Mouse (Mus musculus) intestine, postnatal 0 days (tissue): ENCODE measurements around the gene Itpr1. TPM values are rescaled to one million over a fixed set of nuclear protein-coding genes. Genes with fewer than 3 reads are reported as not detected.

ENCODE experiments used
- ATAC-seq: fragments of 200-750 bp; cut with Nextera tagmentation; 2 replicates; pipeline ENCODE4 v1.8.0; 2017; ENCODE audit warnings: mild to moderate bottlenecking, moderate TSS enrichment, moderate library complexity
- H3K27ac ChIP-seq: fragments of 300-500 bp; sonication (generic); 2 replicates; pipeline ENCODE4 v1.5.1; 2014; ENCODE audit warnings: mild to moderate bottlenecking, low read depth, low read length, moderate library complexity
- H3K27me3 ChIP-seq: fragments of 300-500 bp; sonication (generic); replicated peaks from 2 replicates; pipeline ENCODE4 v1.6.1; 2014; ENCODE audit warnings: low read length, mixed read lengths; ENCODE audit not compliant: control insufficient read depth, insufficient read depth
- H3K36me3 ChIP-seq: fragments of 300-500 bp; sonication (generic); 2 replicates; pipeline ENCODE4 v1.6.1; 2014; ENCODE audit warnings: mild to moderate bottlenecking, moderate library complexity; ENCODE audit not compliant: control insufficient read depth, insufficient read depth
- H3K4me1 ChIP-seq: fragments of 300-500 bp; sonication (generic); replicated peaks from 2 replicates; pipeline ENCODE4 v1.6.1; 2014; ENCODE audit warnings: antibody characterized with exemption, low read length, mixed read lengths; ENCODE audit not compliant: control insufficient read depth, insufficient read depth
- H3K4me2 ChIP-seq: fragments of 300-500 bp; sonication (generic); replicated peaks from 2 replicates; pipeline ENCODE4 v1.6.1; 2014; ENCODE audit warnings: low read depth, mild to moderate bottlenecking, moderate library complexity
- H3K4me3 ChIP-seq: fragments of 300-500 bp; sonication (generic); 2 replicates; pipeline ENCODE4 v1.5.1; 2014; ENCODE audit warnings: low read depth, low read length
- H3K9ac ChIP-seq: fragments of 300-500 bp; sonication (generic); 2 replicates; pipeline ENCODE4 v1.6.1; 2014; ENCODE audit warnings: mild to moderate bottlenecking, low read depth, low read length
- H3K9me3 ChIP-seq: fragments of 300-500 bp; sonication (generic); 2 replicates; pipeline ENCODE4 v1.6.1; 2016; ENCODE audit warnings: mixed run types; ENCODE audit not compliant: control insufficient read depth
- CTCF ChIP-seq: sonication (generic); IDR thresholded peaks from 2 replicates; pipeline ENCODE4 v1.5.1; 2016; ENCODE audit warnings: low read depth, mild to moderate bottlenecking, control low read depth, antibody characterized with exemption, moderate library complexity
- WGBS: fragments of 180-500 bp; shearing (Covaris S2); extraction: QIAGEN DNeasy Blood & Tissue Kit; methylation state at CpG from one replicate; pipeline ENCODE4 v1.1.7; 2014; 5-methylcytosine and 5-hydroxymethylcytosine counted together
- polyA plus RNA-seq: library from polyadenylated mRNA; unstranded; fragments of >200 nt; fragmentation: Nextera tagmentation; extraction: Ambion mirVana; gene quantifications from 2 replicates; pipeline ENCODE4 v1.2.1, GENCODE M21; 2015

The Itpr1 gene
- polyA plus RNA-seq, 1 experiment from 2014 or later, result 6.4 TPM

DNA sequence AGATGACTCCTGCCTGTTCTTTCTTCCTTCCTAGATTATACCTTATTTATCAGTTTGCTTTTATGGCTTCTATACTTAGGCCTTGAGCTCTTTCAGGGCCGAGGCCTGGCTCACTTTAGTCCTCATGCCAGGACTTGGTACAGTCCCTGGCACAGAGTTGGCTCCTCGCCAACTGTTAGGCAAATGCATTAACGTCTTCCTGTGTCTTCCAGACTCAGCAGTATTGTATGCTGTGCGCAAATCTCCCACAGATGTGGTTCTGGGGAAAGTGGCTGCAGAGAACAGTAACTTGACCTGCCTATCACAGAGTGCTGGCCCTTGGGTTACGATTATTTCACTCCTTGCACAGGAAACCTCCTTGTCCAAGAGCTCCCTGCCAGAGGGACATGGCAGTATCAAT lies 27.9 kb downstream of the Itpr1 start:
- Histone ChIP-seq H3K27me3 (no peaks in the 10 kb centered on the region), H3K9ac (no peak overlapping the region), H3K4me1 (no peaks in the 10 kb centered on the region), H3K27ac (no peak overlapping the region), H3K9me3 (no peaks in the 10 kb centered on the region), H3K4me2 (no peak overlapping the region), H3K36me3 (no peaks in the 10 kb centered on the region), H3K4me3 (no peak overlapping the region)
- TF ChIP-seq CTCF, result no peak
- no peak for ATAC-seq
- WGBS, result 55% methylated on average over 5 of the region's 5 CpGs

DNA sequence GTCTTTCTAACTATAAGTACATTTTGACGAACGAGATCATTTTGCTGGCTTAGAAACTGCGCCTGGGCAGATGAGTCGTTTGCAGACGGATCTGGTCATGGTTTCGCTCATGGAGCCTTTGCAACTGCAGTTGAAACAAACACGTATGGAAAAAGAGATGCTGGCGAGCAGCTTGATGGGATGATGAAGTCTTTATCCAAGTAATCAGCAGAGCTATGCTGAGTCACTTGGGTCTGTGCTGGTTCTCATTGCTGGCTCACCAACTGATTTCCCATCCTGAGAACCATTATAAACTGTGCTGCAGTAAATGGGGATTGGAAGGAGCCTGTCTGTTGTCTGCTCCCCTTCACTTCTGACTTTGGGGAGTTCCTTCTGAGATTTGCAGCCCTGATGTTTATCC lies 31.7 kb downstream of the Itpr1 start:
- Histone ChIP-seq H3K4me3 (no peak overlapping the region), H3K9ac (no peak overlapping the region), H3K4me2 (no peak overlapping the region), H3K27me3 (no peaks in the 10 kb centered on the region), H3K36me3 (no peaks in the 10 kb centered on the region), H3K9me3 (no peaks in the 10 kb centered on the region), H3K27ac (no peak overlapping the region), H3K4me1 (no peaks in the 10 kb centered on the region; the same call in 1 of the 2 replicates)
- WGBS, result 81% methylated on average over 8 of the region's 8 CpGs
- no peak for TF ChIP-seq CTCF
- ATAC-seq, result no peak

DNA sequence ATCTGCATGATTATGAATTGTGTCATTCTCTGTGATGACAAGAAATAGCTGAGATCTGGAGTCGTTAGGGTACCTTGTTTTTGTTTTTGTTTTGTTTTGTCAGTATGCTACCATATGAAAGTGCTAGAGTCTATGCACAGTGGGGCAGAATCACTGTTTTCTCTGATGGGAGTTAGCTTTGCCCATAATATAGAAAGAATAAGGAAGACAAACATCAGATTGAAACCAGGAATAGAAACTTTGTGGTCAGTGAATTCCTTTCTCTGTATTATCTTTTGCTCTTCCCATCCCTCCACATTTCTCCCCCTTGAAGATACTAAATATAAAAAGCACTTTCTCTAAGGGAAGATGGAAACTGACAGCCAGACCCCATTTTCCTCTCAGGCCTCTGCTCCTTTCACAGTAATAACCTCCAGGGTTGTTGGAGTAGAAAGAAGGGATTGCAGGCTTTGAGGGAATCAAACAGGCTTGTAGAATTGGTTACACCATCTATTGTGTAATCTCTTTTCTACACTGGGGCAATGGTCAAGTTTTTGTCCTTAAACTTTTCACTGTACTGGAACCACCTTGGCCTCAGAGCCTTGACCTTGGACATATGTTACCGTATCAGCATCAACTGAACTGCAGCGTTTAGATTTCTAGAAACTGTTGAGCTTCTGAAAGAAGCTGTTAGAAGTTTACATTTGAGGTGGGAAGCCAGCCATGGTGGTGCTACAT lies 33.6 kb downstream of the Itpr1 start:
- Histone ChIP-seq H3K9me3 (no peaks in the 10 kb centered on the region), H3K4me2 (no peak overlapping the region), H3K9ac (no peak overlapping the region), H3K27ac (no peak overlapping the region), H3K27me3 (no peaks in the 10 kb centered on the region), H3K4me3 (no peak overlapping the region), H3K4me1 (no peaks in the 10 kb centered on the region; the same call in 1 of the 2 replicates), H3K36me3 (no peaks in the 10 kb centered on the region)
- no peak for TF ChIP-seq CTCF
- ATAC-seq, result no peak
- WGBS, result 70% methylated on average over 3 of the region's 3 CpGs

DNA sequence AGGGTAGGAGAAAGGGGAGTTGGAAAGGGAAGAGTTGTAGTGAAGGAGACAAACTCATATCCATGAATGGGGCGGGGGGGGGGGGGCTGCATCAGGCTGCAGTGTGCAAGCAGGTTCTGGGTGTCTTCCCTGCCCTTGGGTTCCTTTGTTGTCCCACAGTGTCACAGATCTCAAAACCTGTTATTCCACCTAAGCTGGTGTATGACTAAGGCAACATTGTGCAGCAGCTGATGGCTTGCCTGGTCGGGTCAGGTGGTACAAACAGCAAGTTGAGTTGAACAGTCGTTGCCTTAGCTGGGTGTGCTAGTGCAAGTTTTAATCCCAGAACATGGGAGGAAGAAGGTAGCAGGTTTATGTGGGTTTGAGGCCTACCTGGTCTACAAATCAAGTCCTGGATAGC lies 34.3 kb downstream of the Itpr1 start:
- H3K27ac ChIP-seq, result no peak overlapping the region
- H3K4me1 ChIP-seq, result no peaks in the 10 kb centered on the region; the same call in 1 of the 2 replicates
- TF ChIP-seq CTCF, result no peak
- WGBS, result 78% methylated on average over 3 of the region's 3 CpGs
- H3K4me2 ChIP-seq, result no peak overlapping the region
- ATAC-seq, result no peak
- H3K9me3 ChIP-seq, result no peaks in the 10 kb centered on the region
- H3K9ac ChIP-seq, result no peak overlapping the region
- H3K27me3 ChIP-seq, result no peaks in the 10 kb centered on the region
- H3K4me3 ChIP-seq, result no peak overlapping the region
- H3K36me3 ChIP-seq, result no peaks in the 10 kb centered on the region

DNA sequence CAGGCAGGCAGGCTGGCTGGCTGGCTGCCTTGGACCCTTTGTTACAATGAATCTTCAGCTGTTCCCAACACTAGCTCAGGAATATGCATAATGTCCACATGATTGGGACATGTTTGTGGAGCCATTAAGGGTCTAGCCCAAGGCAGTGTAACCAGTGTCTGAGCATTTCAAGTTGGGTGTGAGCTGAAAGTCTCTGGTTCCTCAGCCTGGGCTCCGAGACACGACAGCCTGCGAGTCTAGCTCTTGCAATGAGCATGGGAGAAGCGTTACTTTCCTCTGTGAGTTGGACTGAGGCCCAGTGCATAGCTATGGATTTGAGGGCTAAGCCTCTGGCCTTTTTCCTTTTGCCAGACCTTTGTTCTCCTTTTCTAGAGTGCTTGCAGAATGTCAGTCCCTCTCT lies 35.6 kb downstream of the Itpr1 start:
- Histone ChIP-seq H3K27me3 (no peaks in the 10 kb centered on the region), H3K36me3 (no peaks in the 10 kb centered on the region), H3K4me1 (no peaks in the 10 kb centered on the region; the same call in 1 of the 2 replicates), H3K4me2 (no peak overlapping the region), H3K9ac (no peak overlapping the region), H3K27ac (no peak overlapping the region), H3K4me3 (no peak overlapping the region), H3K9me3 (no peaks in the 10 kb centered on the region)
- no peak for TF ChIP-seq CTCF
- WGBS, result 48% methylated on average over 4 of the region's 4 CpGs
- no peak for ATAC-seq

GRCm38 (mm10) chr6:108249031-108249917 lies 36.4 kb downstream of the Itpr1 start:
- no peak overlapping the region for H3K4me3 ChIP-seq
- no peak overlapping the region for H3K9ac ChIP-seq
- no peaks in the 10 kb centered on the region for H3K36me3 ChIP-seq
- ATAC-seq, result no peak
- TF ChIP-seq CTCF, result no peak
- H3K4me2 ChIP-seq, result no peak overlapping the region
- 0 out of 2 replicates have a peak overlapping the region, but pooled peaks have one; percentile 28 for H3K27ac ChIP-seq
- H3K4me1 ChIP-seq, result no peaks in the 10 kb centered on the region; the same call in 1 of the 2 replicates
- H3K27me3 ChIP-seq, result no peaks in the 10 kb centered on the region
- WGBS, result 44% methylated on average over 9 of the region's 9 CpGs
- H3K9me3 ChIP-seq, result no peaks in the 10 kb centered on the region
